Mouse (Mus musculus) heart, embryonic 14.5 days (tissue): ENCODE data around the gene Sprr1b. TPM values are rescaled to one million over a fixed set of nuclear protein-coding genes. Genes with fewer than 3 reads are reported as not detected.
"Not testable (repeated sequence)": the region's sequence is repeated elsewhere in the genome, so short reads cannot be mapped to it uniquely, and the experiment has no call there.

Experiments used
- ATAC-seq: fragments of 200-750 bp; cut with Nextera tagmentation; 2 replicates; pipeline ENCODE4 v1.8.0; 2017; ENCODE audit warnings: low read depth, moderate TSS enrichment; ENCODE audit not compliant: insufficient number of reproducible peaks, insufficient read depth, low FRiP score
- H3K27ac ChIP-seq, 2 experiments: fragments of 200-500 bp in 1 of 2; fragments of 300-500 bp in 1 of 2; sonication (generic) in 1 of 2; replicated peaks in 1 of 2; 2 replicates each; pipeline ENCODE4 v1.5.1; 2012 to 2014; ENCODE audit warnings: low read depth in 2 of 2, low read length in 2 of 2, control low read depth in 1 of 2, mild to moderate bottlenecking in 1 of 2, mixed read lengths in 1 of 2; ENCODE audit not compliant: control insufficient read depth in 1 of 2, insufficient read depth in 1 of 2
- H3K27me3 ChIP-seq: fragments of 300-500 bp; sonication (generic); 2 replicates; pipeline ENCODE4 v1.6.1; 2014; ENCODE audit warnings: mild to moderate bottlenecking, low read length, control low read depth; ENCODE audit not compliant: control insufficient read depth, insufficient read depth
- H3K36me3 ChIP-seq: fragments of 300-500 bp; sonication (generic); 2 replicates; pipeline ENCODE4 v1.6.1; 2014; ENCODE audit warnings: mild to moderate bottlenecking, control low read depth, low read length, mixed read lengths; ENCODE audit not compliant: control insufficient read depth, insufficient read depth
- H3K4me1 ChIP-seq, 2 experiments: fragments of 200-500 bp in 1 of 2; fragments of 300-500 bp in 1 of 2; sonication (generic) in 1 of 2; 2 replicates each; pipeline ENCODE4 v1.6.1; 2012 to 2014; ENCODE audit warnings: low read length in 2 of 2, control low read depth in 1 of 2, mixed read lengths in 1 of 2; ENCODE audit not compliant: control insufficient read depth in 2 of 2, insufficient read depth in 2 of 2
- H3K4me2 ChIP-seq: fragments of 300-500 bp; sonication (generic); 2 replicates; pipeline ENCODE4 v1.6.1; 2014; ENCODE audit warnings: mild to moderate bottlenecking, low read length
- H3K4me3 ChIP-seq, 2 experiments: fragments of 200-500 bp in 1 of 2; fragments of 300-500 bp in 1 of 2; sonication (generic) in 1 of 2; 2 replicates each; pipeline ENCODE4 v1.5.1; 2012 to 2014; ENCODE audit warnings: low read length in 2 of 2, mild to moderate bottlenecking in 2 of 2, control low read depth in 1 of 2, low read depth in 1 of 2, moderate library complexity in 1 of 2; ENCODE audit not compliant: control insufficient read depth in 1 of 2, insufficient read depth in 1 of 2
- H3K9ac ChIP-seq: fragments of 300-500 bp; sonication (generic); 2 replicates; pipeline ENCODE4 v1.6.1; 2014; ENCODE audit warnings: mild to moderate bottlenecking, low read length
- H3K9me3 ChIP-seq: fragments of 300-500 bp; sonication (generic); 2 replicates; pipeline ENCODE4 v1.6.1; 2016; ENCODE audit warnings: low read length, control low read depth; ENCODE audit not compliant: control insufficient read depth
- WGBS: fragments of 180-500 bp; shearing (Covaris S2); extraction: QIAGEN DNeasy Blood & Tissue Kit; methylation state at CpG from one replicate; pipeline ENCODE4 v1.1.7; 2014; 5-methylcytosine and 5-hydroxymethylcytosine counted together
- polyA plus RNA-seq: library from polyadenylated mRNA; unstranded; fragments of >200 nt; fragmentation: Nextera tagmentation; extraction: Ambion mirVana; gene quantifications from 2 replicates; pipeline ENCODE4 v1.2.1, GENCODE M21; 2014

The Sprr1b gene
- not detected in 2 replicates for polyA plus RNA-seq

DNA sequence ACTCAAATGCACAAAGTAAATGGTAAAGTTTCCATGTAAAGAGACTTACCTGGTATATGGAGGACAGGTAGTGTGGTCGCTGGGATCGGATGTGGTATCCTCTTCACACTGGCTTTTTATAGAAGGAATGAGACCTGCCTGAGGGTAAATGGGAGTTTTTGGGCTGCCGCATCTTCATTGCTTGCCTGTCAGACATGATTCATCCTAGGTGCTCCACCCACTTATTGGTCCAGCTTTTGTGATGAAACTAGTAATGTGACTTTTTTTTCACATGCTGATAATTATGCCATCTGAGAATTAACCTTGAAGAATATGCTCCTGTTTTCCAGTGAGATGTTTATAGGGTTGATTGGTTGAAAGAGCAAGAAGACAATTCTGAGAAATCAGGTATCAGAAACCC lies at the start of gene Sprr1b:
TSS of gene Sprr1b (minus strand) at position 101 of the 400 bp plus-strand sequence.
- H3K36me3 ChIP-seq: no peaks in the 10 kb centered on the region
- H3K4me3 ChIP-seq: no peak within 1 kb of the TSS
- no peaks in the 10 kb centered on the region for H3K27me3 ChIP-seq
- no peak within 1 kb of the TSS for H3K9ac ChIP-seq
- WGBS: 89% methylated on average over 3 of the region's 3 CpGs
- H3K9me3 ChIP-seq: no peaks in the 10 kb centered on the region
- no peaks in the 10 kb centered on the region for H3K4me1 ChIP-seq
- no peak within 1 kb of the TSS for H3K27ac ChIP-seq
- no peak within 1 kb of the TSS for H3K4me2 ChIP-seq
- ATAC-seq: no peak

DNA sequence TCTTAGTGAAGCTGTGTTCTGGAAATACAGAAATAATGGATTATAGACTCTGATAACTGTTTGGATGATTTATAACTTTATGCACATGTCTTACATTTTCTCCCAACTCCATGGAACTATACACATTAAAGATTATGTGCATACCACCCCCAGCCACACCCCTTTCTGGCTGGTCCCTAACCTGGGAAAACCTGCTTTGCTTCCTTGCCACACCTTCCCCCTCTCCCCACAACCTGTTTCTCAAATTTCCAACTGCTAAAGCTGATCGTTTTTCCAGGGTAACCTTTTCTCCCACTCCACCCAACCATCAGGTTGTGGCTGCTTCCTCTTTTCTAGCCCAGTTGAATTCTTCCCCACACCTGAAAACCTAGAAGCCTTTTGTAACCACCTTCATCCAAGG lies 47.7 kb upstream of the Sprr1b start:
- no peak overlapping the region for H3K27ac ChIP-seq
- ATAC-seq: no peak
- H3K4me3 ChIP-seq: no peak overlapping the region
- no peaks in the 10 kb centered on the region for H3K36me3 ChIP-seq
- no peak overlapping the region for H3K4me2 ChIP-seq
- H3K4me1 ChIP-seq: no peaks in the 10 kb centered on the region
- no peak overlapping the region for H3K9ac ChIP-seq
- no peaks in the 10 kb centered on the region for H3K27me3 ChIP-seq
- H3K9me3 ChIP-seq: no peaks in the 10 kb centered on the region
- 35% methylated on average over 1 of the region's 1 CpGs for WGBS

DNA sequence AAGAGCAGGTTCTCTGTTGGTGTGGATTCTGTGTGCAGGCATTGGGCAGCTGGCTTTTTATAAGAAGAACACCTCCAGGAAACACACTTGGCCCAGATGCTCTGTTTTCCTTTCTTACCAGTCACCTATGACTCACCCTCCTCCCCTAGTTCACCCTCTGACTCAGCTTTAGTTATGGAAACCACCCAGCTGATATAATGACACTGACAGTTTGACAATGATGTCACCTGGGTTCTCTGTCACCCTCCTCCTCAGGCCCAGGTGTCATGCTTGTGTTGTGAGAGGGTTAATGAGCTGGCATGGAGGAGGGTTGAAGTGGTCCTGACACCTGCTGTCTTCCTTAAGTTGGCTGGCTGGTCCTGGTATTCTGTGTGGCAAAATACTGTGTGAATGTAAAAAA lies 47.3 kb upstream of the Sprr1b start, which contains the start of gene Sprr1a:
TSS of gene Sprr1a (minus strand) at position 33 of the 400 bp plus-strand sequence.
- no peaks in the 10 kb centered on the region for H3K9me3 ChIP-seq
- no peak within 1 kb of the TSS for H3K9ac ChIP-seq
- H3K4me1 ChIP-seq: no peaks in the 10 kb centered on the region
- no peak within 1 kb of the TSS for H3K4me2 ChIP-seq
- no peak within 1 kb of the TSS for H3K4me3 ChIP-seq
- no peak for ATAC-seq
- no peaks in the 10 kb centered on the region for H3K36me3 ChIP-seq
- no peak within 1 kb of the TSS for H3K27ac ChIP-seq
- no peaks in the 10 kb centered on the region for H3K27me3 ChIP-seq

DNA sequence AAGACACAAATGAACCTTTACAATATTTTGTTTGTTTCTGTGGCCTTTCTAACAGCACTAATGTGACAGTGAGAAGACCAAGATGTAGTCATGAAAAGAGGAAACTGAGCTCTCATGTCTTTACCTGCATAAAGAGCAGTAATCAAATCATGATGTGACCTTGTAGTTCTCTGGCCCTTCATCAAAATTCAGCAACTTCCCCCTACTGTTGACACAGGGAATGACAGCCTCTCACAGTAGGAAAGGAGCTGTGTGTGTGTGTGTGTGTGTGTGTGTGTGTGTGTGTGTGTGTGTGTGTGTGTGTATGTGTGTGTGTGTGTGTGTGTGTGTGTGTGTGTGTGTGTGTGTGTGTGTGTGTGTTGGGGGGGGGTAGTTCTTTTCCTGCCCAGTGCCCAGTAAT lies 42.7 kb upstream of the Sprr1b start:
- not testable (repeated sequence) for H3K9ac ChIP-seq, H3K4me1 ChIP-seq, H3K4me3 ChIP-seq, H3K4me2 ChIP-seq, ATAC-seq, H3K27ac ChIP-seq, H3K36me3 ChIP-seq, H3K27me3 ChIP-seq, H3K9me3 ChIP-seq

DNA sequence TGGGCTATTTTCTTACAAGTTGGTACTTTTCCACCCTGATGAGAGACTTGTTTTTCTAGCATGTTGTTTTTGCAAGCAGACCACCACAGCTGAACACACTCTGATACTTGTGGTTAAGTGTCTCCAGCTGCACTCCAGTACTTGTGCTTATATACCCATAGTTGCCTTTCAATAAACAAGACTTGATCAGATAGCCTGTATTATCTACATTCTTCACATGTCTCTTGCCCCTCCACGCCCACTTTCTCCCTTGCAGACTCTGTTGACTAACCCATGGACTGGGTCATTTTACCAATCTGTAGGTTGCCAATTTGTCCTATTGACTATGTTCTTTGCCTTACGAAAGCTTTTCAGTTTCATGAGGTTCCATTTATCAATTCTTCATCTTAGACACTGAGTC lies 31.5 kb upstream of the Sprr1b start:
- Histone ChIP-seq H3K36me3 (no peaks in the 10 kb centered on the region), H3K4me3 (no peak overlapping the region), H3K27me3 (no peaks in the 10 kb centered on the region), H3K4me2 (no peak overlapping the region), H3K9me3 (no peaks in the 10 kb centered on the region), H3K27ac (no peak overlapping the region), H3K9ac (no peak overlapping the region), H3K4me1 (no peaks in the 10 kb centered on the region)
- 80% methylated on average over 2 of the region's 2 CpGs for WGBS
- ATAC-seq: no peak

DNA sequence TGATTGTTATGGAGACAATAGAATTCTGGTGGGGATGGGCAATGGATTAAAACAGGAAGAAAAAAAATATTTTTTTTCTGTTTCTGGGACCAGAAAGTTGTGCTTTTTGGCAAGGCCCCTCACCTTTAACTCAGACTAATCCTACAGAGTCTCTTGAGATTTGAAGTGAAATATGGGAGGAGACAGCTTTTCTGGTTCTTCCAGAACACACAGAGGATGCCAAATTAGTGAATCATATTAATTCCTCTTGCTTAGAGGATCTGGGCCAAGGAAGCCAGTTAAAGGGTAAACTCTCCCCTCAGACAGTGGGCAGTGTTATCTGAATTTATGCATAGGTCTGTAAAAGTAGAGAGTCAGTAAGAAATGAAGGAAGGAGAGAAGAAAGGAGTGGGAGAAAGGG lies 28.8 kb upstream of the Sprr1b start:
- no peak for ATAC-seq

DNA sequence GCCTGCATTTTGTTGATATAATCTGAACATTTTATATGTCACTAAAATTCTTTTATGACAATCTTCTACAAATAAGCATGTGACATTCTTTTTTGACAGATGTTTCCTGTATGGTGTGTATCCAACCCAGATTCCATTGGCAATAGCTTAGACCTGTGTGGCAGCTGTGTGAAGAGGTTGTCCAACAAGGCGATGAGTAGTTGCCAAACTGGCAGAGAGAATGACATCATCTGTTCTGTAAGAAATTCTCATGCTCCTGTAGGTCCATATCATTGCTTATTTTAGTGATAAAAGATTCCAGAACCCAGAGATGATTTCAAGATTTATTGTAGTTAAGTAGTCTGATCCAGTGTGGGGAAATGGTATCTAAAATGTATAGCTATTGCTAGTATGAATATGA lies 28.0 kb upstream of the Sprr1b start:
- no peak overlapping the region for H3K4me2 ChIP-seq
- H3K27ac ChIP-seq: no peak overlapping the region
- H3K4me3 ChIP-seq: no peak overlapping the region
- no peak overlapping the region for H3K9ac ChIP-seq
- H3K4me1 ChIP-seq: no peaks in the 10 kb centered on the region
- 64% methylated on average over 1 of the region's 1 CpGs for WGBS
- no peaks in the 10 kb centered on the region for H3K36me3 ChIP-seq
- no peak for ATAC-seq
- no peaks in the 10 kb centered on the region for H3K27me3 ChIP-seq
- H3K9me3 ChIP-seq: no peaks in the 10 kb centered on the region

More for the DNA sequence above, 28.8 kb upstream of the Sprr1b start:
- Histone ChIP-seq H3K4me1 (no peaks in the 10 kb centered on the region), H3K4me3 (no peak overlapping the region), H3K36me3 (no peaks in the 10 kb centered on the region), H3K27me3 (no peaks in the 10 kb centered on the region), H3K27ac (no peak overlapping the region), H3K9ac (no peak overlapping the region), H3K4me2 (no peak overlapping the region), H3K9me3 (no peaks in the 10 kb centered on the region)

DNA sequence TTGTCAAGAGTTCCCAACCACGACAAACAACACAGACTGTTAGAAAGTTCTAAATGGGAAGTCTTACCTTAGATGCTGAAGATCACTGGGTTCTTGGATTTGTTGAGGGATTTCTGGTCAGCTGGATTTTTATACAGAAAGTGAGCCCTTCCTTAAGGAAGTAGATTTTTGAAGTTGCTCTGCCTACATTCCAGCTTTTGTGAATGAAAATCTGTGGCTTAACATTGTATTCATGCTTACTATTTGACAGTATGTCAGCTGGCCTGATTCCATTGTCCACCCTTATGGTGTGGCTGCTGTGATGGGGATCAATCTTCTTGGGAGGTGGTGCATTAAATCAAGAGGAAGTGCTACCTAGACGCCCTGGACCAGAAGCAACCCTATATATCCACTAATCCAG lies 20.0 kb upstream of the Sprr1b start, which contains the start of gene Sprr3:
TSS of gene Sprr3 (minus strand) at position 101 of the 400 bp plus-strand sequence.
- no peak within 1 kb of the TSS for H3K9ac ChIP-seq
- WGBS: 61% methylated on average over 2 of the region's 2 CpGs
- no peak for ATAC-seq

More for the DNA sequence above, 20.0 kb upstream of the Sprr1b start, which contains the start of gene Sprr3:
- Histone ChIP-seq H3K4me2 (no peak within 1 kb of the TSS), H3K9me3 (no peaks in the 10 kb centered on the region), H3K27me3 (no peaks in the 10 kb centered on the region), H3K27ac (no peak within 1 kb of the TSS), H3K36me3 (no peaks in the 10 kb centered on the region), H3K4me3 (no peak within 1 kb of the TSS), H3K4me1 (no peaks in the 10 kb centered on the region)
